Mouse (Mus musculus) T-helper 2 cell (primary cell): ENCODE data around the gene Dpf3.

Experiments
- in situ Hi-C: fragments of 300-600 bp; cut with MboI, MseI; formaldehyde crosslinking; loops from one replicate; pipeline ENCODE4 v1.15.1; 2025; ENCODE audit warnings: high pct_unique_total_duplicates

The Dpf3 gene

GRCm38 (mm10) chr12:83413684-83414083 lies 73.8 kb downstream of the Dpf3 start:
- in situ Hi-C loops: no loop called here

DNA sequence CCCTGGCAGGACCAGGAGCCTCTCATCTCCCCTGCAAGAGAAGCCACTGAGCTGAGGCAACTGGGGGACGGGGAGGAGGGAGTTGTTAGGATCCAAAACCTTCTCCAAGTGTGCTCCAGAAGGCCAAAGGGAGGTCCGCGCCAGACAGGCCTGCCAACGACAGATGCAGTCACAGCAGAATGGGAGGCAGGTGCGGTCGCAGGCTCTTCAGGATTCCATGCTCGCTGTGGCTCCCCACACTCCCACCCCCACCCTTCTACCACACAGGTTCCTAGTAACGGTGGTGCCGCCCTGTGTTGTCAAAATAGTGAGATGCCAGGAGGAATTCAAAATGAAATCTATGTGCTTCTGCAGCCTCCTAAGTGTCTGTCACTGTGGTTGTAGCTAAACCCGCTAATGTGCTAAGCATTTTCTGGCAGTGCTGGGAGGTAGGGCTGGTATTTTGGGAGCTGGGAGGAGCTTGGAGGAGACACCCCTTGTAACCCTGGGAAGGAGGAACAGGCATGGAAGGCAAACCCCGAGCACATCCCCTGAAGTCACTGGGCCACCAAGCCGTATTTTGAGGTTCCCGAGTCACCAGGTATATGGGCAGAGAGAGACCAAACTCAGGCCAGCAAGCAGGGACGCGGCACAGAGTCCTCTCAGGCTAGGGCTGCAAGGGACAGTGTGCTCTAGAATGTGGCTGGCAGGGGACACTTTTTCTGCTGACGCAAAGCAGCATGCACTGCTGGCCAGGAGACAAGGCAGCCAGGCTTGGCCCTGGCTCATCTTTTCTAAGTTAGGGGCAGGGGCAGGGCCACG lies 75.6 kb downstream of the Dpf3 start:
- in situ Hi-C loops: no loop called here

DNA sequence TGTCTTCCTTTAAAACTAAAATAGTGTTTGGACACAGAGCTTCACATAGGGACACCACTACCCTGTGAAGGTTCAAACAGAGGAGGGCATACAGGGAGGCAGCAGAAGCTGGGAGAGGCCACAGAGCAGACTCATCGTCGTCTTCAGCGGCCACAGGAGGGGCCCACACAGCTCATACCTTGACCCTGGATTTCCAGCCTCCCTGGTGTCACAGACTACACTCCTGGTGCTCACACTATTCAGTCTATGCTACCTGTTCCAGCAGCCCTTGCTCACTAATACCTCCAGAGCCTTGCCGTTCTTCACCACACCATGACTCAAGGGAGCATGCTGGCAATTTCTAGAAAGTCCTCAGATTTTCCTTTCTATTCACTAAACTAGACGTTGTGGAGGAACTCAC lies 76.5 kb downstream of the Dpf3 start:
- in situ Hi-C loops: no loop called here

DNA sequence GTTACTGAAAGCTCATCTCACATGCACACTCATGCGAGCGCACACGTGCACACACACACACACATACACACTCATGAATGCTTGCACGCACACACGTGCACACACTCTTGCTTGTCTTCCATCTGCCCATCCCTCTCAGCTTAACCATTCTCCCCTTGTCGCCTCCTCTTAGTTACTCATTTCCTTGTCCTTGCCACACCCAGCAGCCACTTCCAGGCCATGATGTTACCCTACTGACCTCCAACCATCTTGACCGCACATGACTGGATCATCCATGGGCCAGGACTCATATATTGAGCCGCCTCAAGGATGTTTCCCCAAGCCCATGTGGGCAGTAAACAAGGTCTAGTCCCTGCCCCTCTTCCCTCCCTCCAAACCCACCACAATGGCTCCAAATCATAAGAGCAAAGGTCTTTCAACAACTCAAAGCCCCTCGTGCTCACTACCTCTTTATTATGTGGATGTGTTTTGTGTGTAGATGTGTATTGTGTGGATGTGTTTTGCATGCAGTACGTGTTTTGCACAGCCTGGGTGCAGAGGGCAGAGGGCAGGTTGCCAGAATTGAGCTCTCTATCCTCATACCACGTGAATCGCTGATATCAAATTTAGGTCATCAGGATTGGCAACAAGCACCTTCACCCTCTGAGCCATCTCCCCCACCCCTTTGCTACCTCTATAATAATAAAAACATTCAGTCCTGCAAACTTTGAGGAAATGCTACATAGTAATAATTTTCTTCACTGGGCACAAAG lies 82.0 kb downstream of the Dpf3 start:
- in situ Hi-C loops: no loop called here

DNA sequence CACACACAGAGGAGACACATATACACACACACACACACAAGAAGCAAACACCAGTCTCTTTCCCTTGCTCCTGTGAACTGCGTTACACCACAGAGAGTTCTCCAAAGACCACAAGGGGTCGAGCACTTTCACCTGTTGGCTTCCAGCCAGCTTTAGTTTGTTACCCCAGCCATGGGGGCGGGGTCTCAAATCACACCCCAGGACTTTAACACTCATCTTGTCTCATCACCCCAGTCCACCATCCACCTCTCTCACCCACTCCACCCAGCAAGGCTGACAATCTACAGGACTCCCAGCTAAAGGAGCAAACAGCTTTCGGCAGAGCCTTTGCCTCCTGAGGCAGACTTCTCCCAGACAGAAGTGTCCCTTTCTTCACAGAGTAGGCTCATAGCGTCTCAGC lies 85.2 kb downstream of the Dpf3 start:
- in situ Hi-C loops: no loop called here

DNA sequence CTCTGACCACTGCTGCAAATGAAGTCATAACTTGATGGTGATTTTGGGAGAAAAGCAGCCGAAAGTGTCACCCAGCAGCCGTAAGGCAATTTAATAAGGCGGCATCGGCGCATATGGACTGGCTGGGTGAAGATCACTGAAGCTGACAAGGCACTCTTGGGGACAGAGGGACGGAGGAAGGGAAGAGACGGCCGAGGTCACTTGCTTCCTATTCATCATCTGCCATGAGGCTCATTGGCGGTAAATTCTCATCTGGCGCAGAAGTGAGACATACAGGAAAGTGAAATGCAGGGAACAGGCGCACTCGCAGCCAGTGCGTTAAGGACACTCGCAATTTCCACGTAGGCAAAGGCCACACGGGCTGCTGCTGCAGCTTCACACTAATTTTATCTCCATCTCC lies 95.5 kb downstream of the Dpf3 start:
- in situ Hi-C loops: no loop called here

DNA sequence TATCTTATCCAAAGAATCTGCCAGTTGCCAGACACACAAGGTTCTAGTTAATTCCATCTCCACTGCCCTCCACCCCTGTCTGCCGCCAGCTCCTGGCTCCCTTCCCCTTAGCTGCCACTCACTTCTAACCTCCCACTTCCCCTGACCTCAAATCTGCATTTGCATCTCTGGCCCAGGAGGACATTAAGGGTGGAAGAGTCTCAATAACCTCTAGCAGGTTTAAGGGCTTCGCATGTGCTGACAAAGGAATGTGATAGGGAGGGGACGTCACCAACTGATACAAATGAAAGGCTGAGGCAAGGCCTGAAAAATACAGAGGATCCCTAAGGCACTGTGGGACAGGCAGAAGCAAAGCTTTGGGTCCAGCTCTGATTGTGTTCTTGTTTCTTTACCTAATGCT lies 100.0 kb downstream of the Dpf3 start:
- in situ Hi-C loops: no loop called here

DNA sequence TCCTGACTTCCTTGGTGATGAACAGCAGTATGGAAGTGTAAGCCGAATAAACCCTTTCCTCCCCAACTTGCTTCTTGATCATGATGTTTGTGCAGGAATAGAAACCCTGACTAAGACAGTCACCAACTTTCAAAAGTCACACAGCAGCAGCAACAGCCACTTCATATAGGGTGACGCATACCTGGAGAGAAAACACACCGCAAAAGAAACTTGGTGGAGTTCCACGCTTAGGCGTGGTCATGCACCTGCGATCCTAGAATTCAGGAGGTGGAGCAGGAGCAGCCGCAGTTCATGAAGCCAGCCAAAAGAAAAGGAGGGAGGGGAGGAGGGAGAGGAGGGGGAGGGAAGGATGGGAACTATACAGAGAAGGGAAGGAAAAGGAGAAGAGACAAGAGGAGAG lies 106.4 kb downstream of the Dpf3 start:
- in situ Hi-C loops: no loop called here

DNA sequence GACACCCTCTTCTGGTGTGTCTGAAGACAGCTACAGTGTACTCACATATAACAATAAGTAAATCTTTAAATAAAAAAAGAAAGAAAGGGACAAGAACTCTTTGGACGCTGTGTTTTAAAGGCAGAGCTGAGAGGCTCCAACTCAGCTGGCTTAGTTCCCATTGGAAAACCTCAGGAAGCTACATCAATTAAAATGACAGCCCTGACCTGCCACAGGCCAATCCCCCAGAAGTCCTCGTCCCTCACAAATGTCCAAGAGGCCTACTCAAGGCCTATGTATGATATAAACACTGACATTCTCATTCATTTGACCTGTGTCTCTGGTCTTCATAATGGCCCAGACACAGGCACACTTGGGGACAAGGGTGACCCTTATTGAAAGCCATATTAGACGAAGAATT lies 107.5 kb downstream of the Dpf3 start:
- in situ Hi-C loops: no loop called here

DNA sequence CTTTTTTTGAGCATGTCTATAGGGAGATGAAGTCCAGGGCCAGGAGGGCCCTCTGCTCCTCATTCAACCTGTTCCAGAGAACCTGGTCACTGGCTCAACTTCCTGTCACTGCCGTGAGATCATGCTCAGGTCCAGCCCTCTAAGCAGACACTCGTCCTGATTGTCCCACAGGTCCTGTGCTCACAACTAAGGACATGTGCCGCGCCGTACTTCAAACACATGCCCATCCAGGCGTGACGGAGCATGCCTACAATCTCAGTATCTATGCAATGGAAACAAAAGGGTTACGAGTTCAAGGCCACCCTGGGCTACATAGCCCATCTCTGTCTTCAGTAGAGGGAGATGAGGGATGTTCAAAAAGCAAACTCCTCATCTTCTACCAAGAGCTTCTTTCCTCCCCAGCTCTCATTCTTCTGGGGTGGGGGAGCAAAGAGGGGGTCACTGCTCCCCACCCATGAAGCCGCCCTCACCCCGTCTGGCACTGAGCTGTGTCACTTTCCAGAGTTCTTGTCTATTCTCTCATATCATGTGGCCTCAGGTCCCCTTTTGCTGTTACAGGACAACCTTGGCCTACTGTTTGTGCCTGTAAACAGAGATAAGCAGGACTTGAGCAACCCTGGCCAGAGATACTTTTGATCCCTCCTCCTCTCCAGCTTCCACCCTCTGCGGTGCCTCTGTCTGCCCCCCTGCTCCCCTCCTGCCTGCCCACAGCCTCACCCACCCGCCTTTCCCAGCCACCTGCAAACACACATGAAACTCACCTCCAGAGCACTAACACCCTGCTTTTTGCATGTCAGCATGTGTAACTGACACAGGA lies 112.3 kb downstream of the Dpf3 start:
- in situ Hi-C loops: no loop called here

- in situ Hi-C loops: no loop called here
Observed at GRCm38 (mm10) chr12:83373081-83373480, 114.4 kb downstream of the Dpf3 start.

GRCm38 (mm10) chr12:83372290-83372689 lies 115.2 kb downstream of the Dpf3 start:
- in situ Hi-C loops: no loop called here

- in situ Hi-C loops: no loop called here
Observed at GRCm38 (mm10) chr12:83370221-83370620, 117.3 kb downstream of the Dpf3 start.

- in situ Hi-C loops: no loop called here
Observed at GRCm38 (mm10) chr12:83369416-83369815, 118.1 kb downstream of the Dpf3 start.

DNA sequence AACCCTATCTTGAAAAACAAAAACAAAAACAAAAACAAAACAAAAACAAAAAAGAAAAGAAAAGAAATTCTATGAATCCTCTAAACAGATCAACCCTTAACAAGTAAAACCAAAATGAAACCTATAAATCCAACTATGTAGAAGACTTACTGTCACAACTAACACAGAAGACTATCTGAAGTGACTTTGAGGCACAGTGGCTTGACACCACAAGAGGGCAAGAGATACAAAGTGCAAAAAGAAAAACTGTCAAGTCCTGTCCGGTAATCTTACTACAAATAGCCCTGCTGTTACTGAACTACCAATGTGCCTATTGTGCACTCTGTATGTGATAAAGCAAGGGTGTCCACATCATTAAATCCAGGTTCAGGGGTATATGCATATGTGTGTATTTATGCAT lies 120.0 kb downstream of the Dpf3 start:
- in situ Hi-C loops: no loop called here

GRCm38 (mm10) chr12:83364771-83365170 lies 122.7 kb downstream of the Dpf3 start:
- in situ Hi-C loops: no loop called here

GRCm38 (mm10) chr12:83361801-83362200 lies 125.7 kb downstream of the Dpf3 start:
- in situ Hi-C loops: no loop called here

DNA sequence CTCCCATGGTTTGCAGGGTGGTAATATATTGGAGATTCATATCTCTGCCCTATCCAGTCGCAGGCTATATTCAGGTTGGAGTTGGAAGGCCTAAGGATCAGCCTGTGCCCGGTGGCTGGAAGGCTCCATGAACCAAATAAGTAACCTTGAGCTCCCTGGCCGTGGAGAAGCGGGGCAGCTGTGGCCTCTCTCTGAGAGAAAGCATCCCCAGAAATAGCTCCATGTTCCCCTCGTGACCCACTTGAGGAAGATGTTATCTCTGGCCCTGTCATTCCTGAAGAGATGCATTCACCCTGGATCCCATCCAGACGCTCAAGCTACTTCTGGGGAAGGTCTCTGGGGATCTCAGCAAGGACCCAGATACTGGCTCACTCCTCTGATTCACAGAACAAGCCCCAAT lies 134.9 kb downstream of the Dpf3 start:
- in situ Hi-C loops: no loop called here

- in situ Hi-C loops: no loop called here
Observed at GRCm38 (mm10) chr12:83349736-83350135, 137.8 kb downstream of the Dpf3 start.

DNA sequence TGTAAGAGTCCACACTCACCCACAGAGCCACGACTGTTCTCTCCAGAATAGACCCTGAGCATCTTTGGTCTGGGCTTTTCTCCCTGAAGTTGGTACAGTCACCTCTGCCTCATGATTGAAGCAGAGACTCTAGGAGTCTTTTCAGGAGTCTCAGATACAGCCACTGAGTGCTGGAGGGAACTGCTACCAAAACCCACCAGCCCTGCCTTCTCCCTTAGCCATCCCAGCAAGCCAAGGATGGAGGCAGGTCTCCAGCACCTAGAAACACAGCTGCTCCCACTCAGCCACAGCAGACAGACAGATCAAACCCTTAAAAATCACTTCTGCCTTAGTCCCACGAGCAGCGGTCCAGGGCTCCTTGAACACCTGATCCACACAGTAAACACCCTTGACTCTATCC lies 139.3 kb downstream of the Dpf3 start:
- in situ Hi-C loops: no loop called here

GRCm38 (mm10) chr12:83342875-83343185 lies 144.7 kb downstream of the Dpf3 start:
- in situ Hi-C loops: no loop called here

- in situ Hi-C loops: no loop called here
Observed at GRCm38 (mm10) chr12:83342035-83342874, 145.3 kb downstream of the Dpf3 start.
